Mouse (Mus musculus) forebrain, embryonic 12.5 days (tissue): ENCODE results near the gene Fgf12. TPM values are rescaled to one million over a fixed set of nuclear protein-coding genes. Genes with fewer than 3 reads are reported as not detected.

Experiments used
- ATAC-seq: fragments of 200-750 bp; cut with Nextera tagmentation; 2 replicates; pipeline ENCODE4 v1.8.0; 2017; ENCODE audit warnings: moderate TSS enrichment; ENCODE audit not compliant: low FRiP score
- H3K27ac ChIP-seq: fragments of 300-500 bp; sonication (generic); 2 replicates; pipeline ENCODE4 v1.5.1; 2016; ENCODE audit warnings: mild to moderate bottlenecking
- H3K27me3 ChIP-seq: fragments of 300-500 bp; sonication (generic); 2 replicates; pipeline ENCODE4 v1.6.1; 2016; ENCODE audit warnings: mild to moderate bottlenecking
- H3K36me3 ChIP-seq: fragments of 300-500 bp; sonication (generic); replicated peaks from 2 replicates; pipeline ENCODE4 v1.6.1; 2016; ENCODE audit warnings: mild to moderate bottlenecking
- H3K4me1 ChIP-seq: fragments of 300-500 bp; sonication (generic); 2 replicates; pipeline ENCODE4 v1.6.1; 2016
- H3K4me2 ChIP-seq: fragments of 300-500 bp; sonication (generic); 2 replicates; pipeline ENCODE4 v1.6.1; 2016; ENCODE audit warnings: mild to moderate bottlenecking, moderate library complexity
- H3K4me3 ChIP-seq: fragments of 300-500 bp; sonication (generic); replicated peaks from 2 replicates; pipeline ENCODE4 v1.5.1; 2016; ENCODE audit warnings: mild to moderate bottlenecking
- H3K9ac ChIP-seq: fragments of 300-500 bp; sonication (generic); 2 replicates; pipeline ENCODE4 v1.6.1; 2016; ENCODE audit warnings: mild to moderate bottlenecking
- H3K9me3 ChIP-seq: fragments of 300-500 bp; sonication (generic); 2 replicates; pipeline ENCODE4 v1.6.1; 2016
- WGBS: fragments of 180-500 bp; shearing (Covaris S2); methylation state at CpG from one replicate; pipeline ENCODE4 v1.1.7; 2016; 5-methylcytosine and 5-hydroxymethylcytosine counted together
- polyA plus RNA-seq: library from polyadenylated mRNA; unstranded; fragments of >200 nt; fragmentation: Nextera tagmentation; extraction: Ambion mirVana; gene quantifications from 2 replicates; pipeline ENCODE4 v1.2.1, GENCODE M21; 2016

Gene Fgf12
- polyA plus RNA-seq, 1 experiment from 2014 or later, result 5.6 TPM

GRCm38 (mm10) chr16:28350624-28351023 lies 402.2 kb downstream of the Fgf12 start:
- H3K4me1 ChIP-seq, result no peaks in the 10 kb centered on the region
- 84% methylated on average over 2 of the region's 2 CpGs for WGBS
- no peaks in the 10 kb centered on the region for H3K36me3 ChIP-seq
- ATAC-seq, result no peak
- no peak overlapping the region for H3K27ac ChIP-seq
- no peak overlapping the region for H3K4me3 ChIP-seq
- H3K9ac ChIP-seq, result no peak overlapping the region
- H3K27me3 ChIP-seq, result no peaks in the 10 kb centered on the region
- H3K9me3 ChIP-seq, result no peaks in the 10 kb centered on the region
- H3K4me2 ChIP-seq, result no peak overlapping the region

- no peak overlapping the region for H3K9ac ChIP-seq
- no peaks in the 10 kb centered on the region for H3K4me1 ChIP-seq
- H3K4me2 ChIP-seq, result no peak overlapping the region
- no peak overlapping the region for H3K4me3 ChIP-seq
- H3K27me3 ChIP-seq, result no peaks in the 10 kb centered on the region
- no peaks in the 10 kb centered on the region for H3K36me3 ChIP-seq
- 69% methylated on average over 6 of the region's 6 CpGs for WGBS
- no peak overlapping the region for H3K27ac ChIP-seq
- ATAC-seq, result no peak
- no peaks in the 10 kb centered on the region for H3K9me3 ChIP-seq
Measured at GRCm38 (mm10) chr16:28345323-28345722, 407.5 kb downstream of the Fgf12 start.

- ATAC-seq, result no peak
- 94% methylated on average over 1 of the region's 1 CpGs for WGBS
Measured at GRCm38 (mm10) chr16:28337930-28338329, 414.9 kb downstream of the Fgf12 start.

GRCm38 (mm10) chr16:28336700-28337099 lies 416.2 kb downstream of the Fgf12 start:
- no peak overlapping the region for H3K27ac ChIP-seq
- H3K36me3 ChIP-seq, result no peaks in the 10 kb centered on the region
- no peak overlapping the region for H3K4me2 ChIP-seq
- peaks cover 2% of the 10 kb centered on the region; the same call in 1 of the 2 replicates for H3K4me1 ChIP-seq
- H3K9ac ChIP-seq, result no peak overlapping the region
- H3K4me3 ChIP-seq, result no peak overlapping the region
- no peaks in the 10 kb centered on the region for H3K9me3 ChIP-seq
- no peak for ATAC-seq
- WGBS, result 63% methylated on average over 1 of the region's 1 CpGs
- H3K27me3 ChIP-seq, result no peaks in the 10 kb centered on the region

More at GRCm38 (mm10) chr16:28337930-28338329, 414.9 kb downstream of the Fgf12 start:
- peaks cover 2% of the 10 kb centered on the region; the same call in 1 of the 2 replicates for H3K4me1 ChIP-seq
- H3K9ac ChIP-seq, result no peak overlapping the region
- no peak overlapping the region for H3K27ac ChIP-seq
- no peaks in the 10 kb centered on the region for H3K27me3 ChIP-seq
- no peaks in the 10 kb centered on the region for H3K36me3 ChIP-seq
- no peak overlapping the region for H3K4me3 ChIP-seq
- H3K4me2 ChIP-seq, result no peak overlapping the region
- no peaks in the 10 kb centered on the region for H3K9me3 ChIP-seq

- Histone ChIP-seq H3K9me3 (no peaks in the 10 kb centered on the region), H3K4me3 (no peak overlapping the region), H3K9ac (no peak overlapping the region), H3K27me3 (no peaks in the 10 kb centered on the region), H3K4me2 (no peak overlapping the region), H3K27ac (no peak overlapping the region), H3K4me1 (peaks cover 2% of the 10 kb centered on the region; the same call in 1 of the 2 replicates), H3K36me3 (no peaks in the 10 kb centered on the region)
- no peak for ATAC-seq
- 89% methylated on average over 3 of the region's 3 CpGs for WGBS
Measured at GRCm38 (mm10) chr16:28335025-28335424, 417.8 kb downstream of the Fgf12 start.

GRCm38 (mm10) chr16:28323576-28323975 lies 429.3 kb downstream of the Fgf12 start:
- Histone ChIP-seq H3K4me3 (no peak overlapping the region), H3K27ac (no peak overlapping the region), H3K4me2 (no peak overlapping the region), H3K4me1 (no peaks in the 10 kb centered on the region), H3K9ac (no peak overlapping the region), H3K27me3 (no peaks in the 10 kb centered on the region), H3K9me3 (no peaks in the 10 kb centered on the region), H3K36me3 (no peaks in the 10 kb centered on the region)
- WGBS, result 57% methylated on average over 3 of the region's 3 CpGs
- no peak for ATAC-seq

- H3K4me1 ChIP-seq, result no peaks in the 10 kb centered on the region
- no peak overlapping the region for H3K9ac ChIP-seq
- H3K27ac ChIP-seq, result 0 out of 2 replicates have a peak overlapping the region, but pooled peaks have one; percentile 14
- no peaks in the 10 kb centered on the region for H3K36me3 ChIP-seq
- ATAC-seq, result peak; percentile 36; the same call in 1 of the 2 replicates
- no peaks in the 10 kb centered on the region for H3K9me3 ChIP-seq
- 66% methylated on average over 4 of the region's 4 CpGs for WGBS
- H3K27me3 ChIP-seq, result no peaks in the 10 kb centered on the region
- no peak overlapping the region for H3K4me3 ChIP-seq
- H3K4me2 ChIP-seq, result no peak overlapping the region
Measured at GRCm38 (mm10) chr16:28311618-28312017, 441.2 kb downstream of the Fgf12 start.

- Histone ChIP-seq H3K4me1 (no peaks in the 10 kb centered on the region), H3K4me2 (no peak overlapping the region), H3K27ac (no peak overlapping the region), H3K9me3 (no peaks in the 10 kb centered on the region), H3K27me3 (no peaks in the 10 kb centered on the region), H3K9ac (no peak overlapping the region), H3K36me3 (no peaks in the 10 kb centered on the region), H3K4me3 (no peak overlapping the region)
- no peak for ATAC-seq
- 64% methylated on average over 1 of the region's 1 CpGs for WGBS
Measured at GRCm38 (mm10) chr16:28303889-28304288, 449.0 kb downstream of the Fgf12 start.

GRCm38 (mm10) chr16:28289689-28290330 lies 463.1 kb downstream of the Fgf12 start:
- Histone ChIP-seq H3K4me1 (no peaks in the 10 kb centered on the region), H3K9ac (no peak overlapping the region), H3K27ac (no peak overlapping the region), H3K9me3 (no peaks in the 10 kb centered on the region), H3K36me3 (no peaks in the 10 kb centered on the region), H3K4me3 (no peak overlapping the region), H3K4me2 (no peak overlapping the region), H3K27me3 (no peaks in the 10 kb centered on the region)
- no peak for ATAC-seq
- 70% methylated on average over 4 of the region's 4 CpGs for WGBS

GRCm38 (mm10) chr16:28257904-28258303 lies 495.0 kb downstream of the Fgf12 start:
- 75% methylated on average over 5 of the region's 5 CpGs for WGBS
- H3K4me1 ChIP-seq, result no peaks in the 10 kb centered on the region
- H3K27me3 ChIP-seq, result no peaks in the 10 kb centered on the region
- H3K27ac ChIP-seq, result no peak overlapping the region
- no peak overlapping the region for H3K9ac ChIP-seq
- no peak for ATAC-seq
- no peaks in the 10 kb centered on the region for H3K36me3 ChIP-seq
- H3K4me3 ChIP-seq, result no peak overlapping the region
- no peaks in the 10 kb centered on the region for H3K9me3 ChIP-seq
- no peak overlapping the region for H3K4me2 ChIP-seq

GRCm38 (mm10) chr16:28254303-28254702 lies 498.6 kb downstream of the Fgf12 start:
- H3K27ac ChIP-seq, result no peak overlapping the region
- H3K27me3 ChIP-seq, result no peaks in the 10 kb centered on the region
- no peak for ATAC-seq
- H3K9me3 ChIP-seq, result no peaks in the 10 kb centered on the region
- no peak overlapping the region for H3K4me2 ChIP-seq
- 90% methylated on average over 4 of the region's 4 CpGs for WGBS
- no peaks in the 10 kb centered on the region for H3K36me3 ChIP-seq
- no peak overlapping the region for H3K9ac ChIP-seq
- no peaks in the 10 kb centered on the region for H3K4me1 ChIP-seq
- no peak overlapping the region for H3K4me3 ChIP-seq

- no peaks in the 10 kb centered on the region for H3K9me3 ChIP-seq
- no peak overlapping the region for H3K27ac ChIP-seq
- no peak for ATAC-seq
- H3K4me2 ChIP-seq, result no peak overlapping the region
- no peak overlapping the region for H3K9ac ChIP-seq
- H3K4me3 ChIP-seq, result no peak overlapping the region
- WGBS, result 34% methylated on average over 3 of the region's 3 CpGs
- no peaks in the 10 kb centered on the region for H3K36me3 ChIP-seq
- H3K4me1 ChIP-seq, result no peaks in the 10 kb centered on the region
- no peaks in the 10 kb centered on the region for H3K27me3 ChIP-seq
Measured at GRCm38 (mm10) chr16:28251930-28252329, 500.9 kb downstream of the Fgf12 start.
